Mouse (Mus musculus): Measurements from ENCODE around the gene Brpf1. TPM values are rescaled to one million over a fixed set of nuclear protein-coding genes. Genes with fewer than 3 reads are reported as not detected.

The Brpf1 gene
- 10 to 100 TPM; 25.4 to 26.4 TPM for total RNA-seq (2021)
- long read RNA-seq, experiment 1, full-length matches to known transcripts = 6 of 12 reads
- long read RNA-seq, experiment 1, partial matches to known transcripts = 3 of 12 reads
- long read RNA-seq, experiment 1, other reads (novel, unspliced or antisense) = 3 of 12 reads
- long read RNA-seq, experiment 2, full-length matches to known transcripts = 1 of 10 reads
- long read RNA-seq, experiment 2, partial matches to known transcripts = 7 of 10 reads
- long read RNA-seq, experiment 2, other reads (novel, unspliced or antisense) = 2 of 10 reads

GRCm38 (mm10) chr6:113306986-113307349, at the start of gene Brpf1:
Gene Brpf1 (plus strand): TSS chr6:113307137.
- no peak for DNase-seq (ENCODE audit: low spot score in 2 of 2)

GRCm38 (mm10) chr6:113261174-113261858, 45.6 kb upstream of the Brpf1 start:
- DNase-seq (ENCODE audit: low spot score in 2 of 2) = no peak

- DNase-seq (ENCODE audit: low spot score in 2 of 2) = no peak
These were observed 43.4 kb upstream of the Brpf1 start for GRCm38 (mm10) chr6:113263531-113263930.

GRCm38 (mm10) chr6:113264429-113264828, 42.5 kb upstream of the Brpf1 start:
- no peak for DNase-seq (ENCODE audit: low spot score in 2 of 2)

- no peak for DNase-seq (ENCODE audit: low spot score in 2 of 2)
These were observed 39.8 kb upstream of the Brpf1 start for GRCm38 (mm10) chr6:113266996-113267655.

- DNase-seq (ENCODE audit: low spot score in 2 of 2) = no peak
These were observed 38.9 kb upstream of the Brpf1 start for GRCm38 (mm10) chr6:113267988-113268387.

- DNase-seq (ENCODE audit: low spot score in 2 of 2) = no peak
These were observed 34.6 kb upstream of the Brpf1 start for GRCm38 (mm10) chr6:113272365-113272764.

- DNase-seq (ENCODE audit: low spot score in 2 of 2) = no peak
These were observed 30.1 kb upstream of the Brpf1 start for GRCm38 (mm10) chr6:113276846-113277245.

GRCm38 (mm10) chr6:113281676-113282075, 25.3 kb upstream of the Brpf1 start:
- no peak for DNase-seq (ENCODE audit: low spot score in 2 of 2)

- DNase-seq (ENCODE audit: low spot score in 2 of 2) = no peak
These were observed 24.7 kb upstream of the Brpf1 start, which contains the start of gene Cpne9 for GRCm38 (mm10) chr6:113282101-113282802. Gene Cpne9 (plus strand): TSS chr6:113282307.

GRCm38 (mm10) chr6:113282969-113283368, 24.0 kb upstream of the Brpf1 start:
- no peak for DNase-seq (ENCODE audit: low spot score in 2 of 2)

- no peak for DNase-seq (ENCODE audit: low spot score in 2 of 2)
These were observed 23.4 kb upstream of the Brpf1 start for GRCm38 (mm10) chr6:113283500-113283899.

- DNase-seq (ENCODE audit: low spot score in 2 of 2) = no peak
These were observed 22.0 kb upstream of the Brpf1 start for GRCm38 (mm10) chr6:113284931-113285330.

- no peak for DNase-seq (ENCODE audit: low spot score in 2 of 2)
These were observed 20.6 kb upstream of the Brpf1 start for GRCm38 (mm10) chr6:113286316-113286715.

- no peak for DNase-seq (ENCODE audit: low spot score in 2 of 2)
These were observed 19.7 kb upstream of the Brpf1 start for GRCm38 (mm10) chr6:113287236-113287635.

- no peak for DNase-seq (ENCODE audit: low spot score in 2 of 2)
These were observed 17.6 kb upstream of the Brpf1 start for GRCm38 (mm10) chr6:113289346-113289745.

- DNase-seq (ENCODE audit: low spot score in 2 of 2) = no peak
These were observed 16.6 kb upstream of the Brpf1 start for GRCm38 (mm10) chr6:113290346-113290745.

GRCm38 (mm10) chr6:113292938-113293337, 14.0 kb upstream of the Brpf1 start:
- no peak for DNase-seq (ENCODE audit: low spot score in 2 of 2)

GRCm38 (mm10) chr6:113296046-113296445, 10.9 kb upstream of the Brpf1 start:
- DNase-seq (ENCODE audit: low spot score in 2 of 2) = no peak

- no peak for DNase-seq (ENCODE audit: low spot score in 2 of 2)
These were observed 10.3 kb upstream of the Brpf1 start for GRCm38 (mm10) chr6:113296639-113297038.

- DNase-seq (ENCODE audit: low spot score in 2 of 2) = no peak
These were observed 5.6 kb upstream of the Brpf1 start for GRCm38 (mm10) chr6:113301350-113301749.

GRCm38 (mm10) chr6:113302258-113302657, 4.7 kb upstream of the Brpf1 start:
- no peak for DNase-seq (ENCODE audit: low spot score in 2 of 2)

Data from adrenal gland, adult 18-20 months (tissue).